Mouse (Mus musculus) forebrain, embryonic 14.5 days (tissue): Measurements from ENCODE around the gene Ypel1. TPM values are rescaled to one million over a fixed set of nuclear protein-coding genes. Genes with fewer than 3 reads are reported as not detected.

Source experiments
- ATAC-seq: fragments of 200-750 bp; cut with Nextera tagmentation; 2 replicates; pipeline ENCODE4 v1.8.0; 2017; ENCODE audit warnings: mild to moderate bottlenecking, moderate library complexity
- DNase-seq: peaks from one replicate; pipeline ENCODE4 v3.0.0-alpha.2; 2015; ENCODE audit warnings: low spot score
- H3K27ac ChIP-seq: fragments of 300-500 bp; sonication (generic); 2 replicates; pipeline ENCODE4 v1.5.1; 2014; ENCODE audit warnings: low read depth, mild to moderate bottlenecking, control low read depth, low read length, moderate library complexity
- H3K27me3 ChIP-seq: fragments of 300-500 bp; sonication (generic); replicated peaks from 2 replicates; pipeline ENCODE4 v1.6.1; 2014; ENCODE audit warnings: low read length, control low read depth, mixed read lengths; ENCODE audit not compliant: control insufficient read depth, insufficient read depth
- H3K36me3 ChIP-seq: fragments of 300-500 bp; sonication (generic); 2 replicates; pipeline ENCODE4 v1.6.1; 2014; ENCODE audit warnings: low read length, control low read depth; ENCODE audit not compliant: control insufficient read depth, insufficient read depth
- H3K4me1 ChIP-seq: fragments of 300-500 bp; sonication (generic); 2 replicates; pipeline ENCODE4 v1.6.1; 2014; ENCODE audit warnings: antibody characterized with exemption, low read length, control low read depth; ENCODE audit not compliant: control insufficient read depth, insufficient read depth
- H3K4me2 ChIP-seq: fragments of 300-500 bp; sonication (generic); 2 replicates; pipeline ENCODE4 v1.6.1; 2014; ENCODE audit warnings: mild to moderate bottlenecking, control low read depth, low read length
- H3K4me3 ChIP-seq: fragments of 300-500 bp; sonication (generic); 2 replicates; pipeline ENCODE4 v1.5.1; 2014; ENCODE audit warnings: low read depth, low read length, control low read depth
- H3K9ac ChIP-seq: fragments of 300-500 bp; sonication (generic); 2 replicates; pipeline ENCODE4 v1.6.1; 2014; ENCODE audit warnings: mild to moderate bottlenecking, low read length, control low read depth, moderate library complexity
- H3K9me3 ChIP-seq: fragments of 300-500 bp; sonication (generic); replicated peaks from 2 replicates; pipeline ENCODE4 v1.6.1; 2016; ENCODE audit warnings: low read length, control low read depth, mixed read lengths; ENCODE audit not compliant: control insufficient read depth
- WGBS: fragments of 180-500 bp; shearing (Covaris S2); extraction: QIAGEN DNeasy Blood & Tissue Kit; methylation state at CpG from one replicate; pipeline ENCODE4 v1.1.7; 2014; 5-methylcytosine and 5-hydroxymethylcytosine counted together
- microRNA counts: library from miRNA; unstranded; fragments of <30 nt; microRNA quantifications from one replicate; lab custom pipeline; 2016
- microRNA-seq: library from miRNA; unstranded; fragments of <30 nt; microRNA quantifications from one replicate; pipeline ENCODE4, GENCODE M21; 2016
- polyA plus RNA-seq: library from polyadenylated mRNA; unstranded; fragments of >200 nt; fragmentation: Nextera tagmentation; extraction: Ambion mirVana; gene quantifications from 2 replicates; pipeline ENCODE4 v1.2.1, GENCODE M21; 2014

Gene Ypel1
- polyA plus RNA-seq, 1 experiment from 2014 or later: 180 TPM

- no peaks in the 10 kb centered on the region for H3K27me3 ChIP-seq
- peak overlapping the region; percentile 45; the same call in 1 of the 2 replicates for H3K27ac ChIP-seq
- H3K36me3 ChIP-seq: 0 out of 2 replicates have a peak, but pooled peaks cover 2% of the 10 kb centered on the region
- 4% methylated on average over 43 of the region's 43 CpGs for WGBS
- H3K9me3 ChIP-seq: no peaks in the 10 kb centered on the region
- peak overlapping the region; percentile 64 for H3K9ac ChIP-seq
- ATAC-seq: peak; percentile 3
- peaks cover 11% of the 10 kb centered on the region for H3K4me1 ChIP-seq
- peak overlapping the region; percentile 61 for H3K4me3 ChIP-seq
- DNase-seq: peak; percentile 12
- peak overlapping the region; percentile 96 for H3K4me2 ChIP-seq
These were observed 61.9 kb downstream of the Ypel1 start for GRCm38 (mm10) chr16:17131191-17132088.

GRCm38 (mm10) chr16:17132089-17132905 is 62.8 kb downstream of the Ypel1 start, which contains the start of gene Sdf2l1:
Sdf2l1 (minus strand) TSS chr16:17132383.
- Histone ChIP-seq H3K4me1 (peaks cover 11% of the 10 kb centered on the region), H3K36me3 (0 out of 2 replicates have a peak, but pooled peaks cover 2% of the 10 kb centered on the region), H3K9ac (peak within 1 kb of the TSS; percentile 64), H3K4me2 (peak within 1 kb of the TSS; percentile 96), H3K4me3 (peak within 1 kb of the TSS; percentile 61), H3K27me3 (no peaks in the 10 kb centered on the region), H3K9me3 (no peaks in the 10 kb centered on the region), H3K27ac (peak within 1 kb of the TSS; percentile 45; the same call in 1 of the 2 replicates)
- under 1% methylated on average over 47 of the region's 47 CpGs for WGBS
- ATAC-seq (peak; percentile 99), DNase-seq (peak; percentile 98)

GRCm38 (mm10) chr16:17132906-17133200 is 63.4 kb downstream of the Ypel1 start:
- peak overlapping the region; percentile 96 for H3K4me2 ChIP-seq
- H3K4me1 ChIP-seq: peaks cover 11% of the 10 kb centered on the region
- H3K9me3 ChIP-seq: no peaks in the 10 kb centered on the region
- H3K36me3 ChIP-seq: 0 out of 2 replicates have a peak, but pooled peaks cover 2% of the 10 kb centered on the region
- H3K4me3 ChIP-seq: peak overlapping the region; percentile 61
- DNase-seq (peak; percentile 11), ATAC-seq (0 out of 2 replicates have a peak, but pooled peaks have one; percentile 16)
- H3K9ac ChIP-seq: peak overlapping the region; percentile 44
- no peaks in the 10 kb centered on the region for H3K27me3 ChIP-seq
- 27% methylated on average over 7 of the region's 7 CpGs for WGBS
- H3K27ac ChIP-seq: no peak overlapping the region

MicroRNA genes within 50 kb of the gene (microRNA counts, 519-probe panel; counts per million panel counts)
- microRNA mmu-miR-130b (lab: Ali Mortazavi, UCI) (5,514 counts per million, percentile 85 among the panel's probes with 10 or more counts), microRNA mmu-miR-301b (lab: Ali Mortazavi, UCI) (4,023 counts per million, percentile 45 among the panel's probes with 10 or more counts)

Small RNA genes lying within 50 kb of the gene (microRNA-seq; reads per million reads assigned to microRNA genes)
- 7,425 reads per million, percentile 95 among the genes with 10 or more reads in this experiment for gene Mir130b
- gene Mir301b: 113 reads per million, percentile 59 among the genes with 10 or more reads in this experiment

Other genes starting within 250 kb of the Ypel1 start
- gene Spag6l, start 240.2 kb upstream of the Ypel1 start, polyA plus RNA-seq: 10.8 and 12.7 TPM in 2 replicates
- 0.35 TPM in 1 of 2 replicates, not detected in the other for gene Igll1, start 205.7 kb upstream of the Ypel1 start, polyA plus RNA-seq
- gene Top3b, start 199.0 kb upstream of the Ypel1 start, polyA plus RNA-seq: 62.9 and 70.0 TPM in 2 replicates
- gene Vpreb1, start 198.9 kb upstream of the Ypel1 start, polyA plus RNA-seq: 2.2 and 2.3 TPM in 2 replicates
- 12.0 and 14.6 TPM in 2 replicates for gene Ppm1f, start 173.2 kb upstream of the Ypel1 start, polyA plus RNA-seq
- 217 and 218 TPM in 2 replicates for gene Mapk1, start 86.3 kb upstream of the Ypel1 start, polyA plus RNA-seq
- 146 and 153 TPM in 2 replicates for gene Ppil2, start 41.6 kb downstream of the Ypel1 start, polyA plus RNA-seq
- 21.5 and 27.6 TPM in 2 replicates for gene 2610318N02Rik, start 55.5 kb downstream of the Ypel1 start, polyA plus RNA-seq
- gene Sdf2l1, start 62.7 kb downstream of the Ypel1 start, polyA plus RNA-seq: 33.3 and 40.9 TPM in 2 replicates
- 25.1 and 28.7 TPM in 2 replicates for gene Ydjc, start 74.9 kb downstream of the Ypel1 start, polyA plus RNA-seq
- 0.66 and 1.4 TPM in 2 replicates for gene Ccdc116, start 77.5 kb downstream of the Ypel1 start, polyA plus RNA-seq
- gene Ube2l3, start 133.0 kb downstream of the Ypel1 start, polyA plus RNA-seq: 317 and 319 TPM in 2 replicates
- 1.1 and 1.2 TPM in 2 replicates for gene Rimbp3, start 138.9 kb downstream of the Ypel1 start, polyA plus RNA-seq
- gene Hic2, start 163.9 kb downstream of the Ypel1 start, polyA plus RNA-seq: 2.9 and 4.2 TPM in 2 replicates
- 6.6 and 12.4 TPM in 2 replicates for gene Tmem191c, start 206.4 kb downstream of the Ypel1 start, polyA plus RNA-seq